Mouse (Mus musculus): ENCODE data around the gene Zmynd10.

DNA sequence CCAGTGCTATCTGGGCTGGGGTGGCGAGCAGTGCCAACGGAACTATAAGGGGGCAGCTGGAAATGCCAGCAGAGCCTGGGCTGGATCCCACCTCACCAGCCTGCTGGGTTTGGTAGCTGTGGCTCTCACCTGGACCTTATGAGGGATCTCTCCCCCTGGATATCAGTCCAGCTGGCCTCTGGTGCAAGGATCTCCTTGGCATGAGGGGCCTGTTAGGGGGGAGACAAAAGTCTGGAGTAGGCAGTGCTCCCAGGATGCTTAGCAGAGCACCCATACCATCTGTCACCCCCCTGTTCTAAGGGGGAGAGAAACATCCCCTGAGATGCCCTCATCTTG, 25.2 kb downstream of the Zmynd10 start:
- TF ChIP-seq CTCF (conservative IDR thresholded peaks at IDR 0.05; ENCODE audit: insufficient read depth, insufficient read length, low read depth, low read length) = no peak
- no peak for TF ChIP-seq POLR2A (IDR thresholded peaks at IDR 0.05; ENCODE audit: low read depth, low read length)
